ENCODE assay signal across 8 mouse cellular contexts in the genomic region with DNA sequence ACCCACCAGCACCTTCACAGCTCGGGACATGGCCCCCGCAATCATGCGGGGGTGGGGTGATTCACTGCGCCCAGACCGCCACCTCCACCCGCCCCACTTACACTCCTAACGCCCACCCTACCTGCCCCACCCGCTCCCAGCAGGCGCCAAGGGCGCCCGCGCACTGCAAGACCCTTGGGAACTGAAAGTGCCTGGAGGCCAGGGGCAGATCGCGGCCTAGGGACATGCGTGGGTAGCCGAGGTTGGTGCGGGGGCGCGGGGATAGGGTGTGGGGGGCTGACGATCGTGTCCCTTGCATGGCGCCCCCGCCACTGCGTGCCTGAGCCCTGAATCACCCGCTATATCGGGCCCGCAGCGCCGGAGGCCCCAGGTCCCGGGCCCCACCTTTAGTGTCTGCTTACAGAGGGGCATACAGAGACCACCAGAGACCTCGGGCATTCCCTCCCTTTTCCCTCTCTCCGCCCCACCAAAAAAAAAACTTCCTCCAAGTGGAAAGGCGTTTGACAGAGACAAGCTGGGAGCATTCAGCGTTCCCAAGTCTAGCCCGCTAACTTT. TPM values are rescaled to one million over a fixed set of nuclear protein-coding genes. Genes with fewer than 3 reads are reported as not detected.
DNase-seq lines count a peak whose midpoint lies in the region; ATAC-seq and TF ChIP-seq lines count a peak whose summit lies in the region.

No protein-coding gene starts in this region.

- peak overlapping the region; percentile 50 for H3K9ac ChIP-seq in liver, embryonic 15.5 days

- H3K9me3 ChIP-seq in liver, embryonic 15.5 days (replicated peaks) = no peaks in the 10 kb centered on the region

- 5% methylated on average over 35 of the region's 35 CpGs for WGBS in liver, embryonic 15.5 days (ENCODE audit: insufficient replicate concordance)
- WGBS in small intestine, adult 2 months = 3% methylated on average over 35 of the region's 35 CpGs

- H3K4me1 ChIP-seq in cortical plate, adult 2 months (ENCODE audit: control insufficient read depth, insufficient read depth, low read length) = no peaks in the 10 kb centered on the region
- H3K4me1 ChIP-seq in liver, embryonic 15.5 days (replicated peaks) = peaks cover 59% of the 10 kb centered on the region
- H3K4me1 ChIP-seq in small intestine, adult 2 months (ENCODE audit: control insufficient read depth, insufficient read depth, insufficient read length, low read length) = peaks cover 6% of the 10 kb centered on the region

- no peak for TF ChIP-seq POLR2A in cortical plate, adult 2 months (IDR thresholded peaks at IDR 0.05; ENCODE audit: extremely low read depth, insufficient read depth, low read length)
- no peak for TF ChIP-seq POLR2A in small intestine, adult 2 months (IDR thresholded peaks at IDR 0.05; ENCODE audit: low read depth, low read length)

- H3K27ac ChIP-seq in left cerebral cortex, adult 2 months = peak overlapping the region; percentile 75
- peak overlapping the region; percentile 46 for H3K27ac ChIP-seq in cortical plate, adult 2 months (ENCODE audit: insufficient read depth, low read length)
- H3K27ac ChIP-seq in liver, embryonic 15.5 days (replicated peaks) = no peak overlapping the region
- peak overlapping the region; percentile 52 for H3K27ac ChIP-seq in small intestine, adult 2 months (ENCODE audit: insufficient read depth, low read depth, low read length)

- no peaks in the 10 kb centered on the region for H3K36me3 ChIP-seq in liver, embryonic 15.5 days (replicated peaks)
- no peaks in the 10 kb centered on the region for H3K36me3 ChIP-seq in small intestine, adult 2 months (ENCODE audit: control insufficient read depth, insufficient read depth, low read length)

- peak overlapping the region; percentile 83 for H3K4me2 ChIP-seq in liver, embryonic 15.5 days

- TF ChIP-seq CTCF in left cerebral cortex, adult 2 months (IDR thresholded peaks at IDR 0.05) = no peak
- TF ChIP-seq CTCF in cortical plate, adult 2 months (IDR thresholded peaks at IDR 0.05; ENCODE audit: extremely low read depth, insufficient read depth, low read length) = no peak
- no peak for TF ChIP-seq CTCF in small intestine, adult 2 months (IDR thresholded peaks at IDR 0.05; ENCODE audit: extremely low read depth, insufficient read length, insufficient replicate concordance, low read depth, low read length)

- DNase-seq in left cerebral cortex, adult 2 months (ENCODE audit: extremely low spot score in 1 of 2, low spot score in 2 of 2) = no peak
- no peak for DNase-seq in left cerebral cortex, postnatal 25 days (ENCODE audit: low spot score in 2 of 2)
- DNase-seq in heart, postnatal 14 days = peak; percentile 55 to 57
- DNase-seq in right cerebral cortex, adult 2 months (ENCODE audit: low spot score in 2 of 2) = no peak
- DNase-seq in left cerebral cortex, adult 8-10 months (ENCODE audit: low spot score in 2 of 2) = no peak

- H3K4me3 ChIP-seq in left cerebral cortex, adult 2 months = peak overlapping the region; percentile 52
- peak overlapping the region; percentile 50 for H3K4me3 ChIP-seq in cortical plate, adult 2 months (ENCODE audit: insufficient read depth, low read length)
- H3K4me3 ChIP-seq in liver, embryonic 15.5 days (replicated peaks) = peak overlapping the region; percentile 60
- H3K4me3 ChIP-seq in small intestine, adult 2 months (ENCODE audit: low read depth, low read length) = peak overlapping the region; percentile 66

- no peak for ATAC-seq in liver, embryonic 15.5 days (ENCODE audit: insufficient read depth)

- intact Hi-C loops in left cerebral cortex, adult 2 months (cut with DNase I) = no loop called here
- intact Hi-C loops in left cerebral cortex, postnatal 25 days (cut with DNase I) = no loop called here
- intact Hi-C loops in heart, postnatal 14 days (cut with DNase I) = no loop called here

- H3K27me3 ChIP-seq in liver, embryonic 15.5 days = peaks cover 72% of the 10 kb centered on the region
- H3K27me3 ChIP-seq in small intestine, adult 2 months (ENCODE audit: control insufficient read depth, insufficient read depth, low read length) = peaks cover 21% of the 10 kb centered on the region

RNA-seq across cellular contexts. Expression of gene Cavin1, which starts 1.4 kb away (rescaled TPM):
- 10 to 100 TPM; 19.2 to 22.2 TPM for total RNA-seq in left cerebral cortex, adult 2 months (2021)
- 10 to 100 TPM; 16.6 to 18.0 TPM for total RNA-seq in left cerebral cortex, postnatal 25 days (2021)
- polyA plus RNA-seq in cortical plate, adult 2 months (2012; rRNA removed) = 20.0 and 21.1 TPM in 2 replicates
- total RNA-seq in heart, postnatal 14 days (2021) = 100 to 1,000 TPM; 336 to 338 TPM
- polyA plus RNA-seq in liver, embryonic 15.5 days (2015; fragmentation: Nextera tagmentation; extraction: Ambion mirVana) = 26.9 and 28.1 TPM in 2 replicates
- 27.4 and 42.8 TPM in 2 replicates for polyA plus RNA-seq in small intestine, adult 2 months (2012; rRNA removed)
- 10 to 100 TPM; 18.7 to 20.9 (median 20.8) TPM for total RNA-seq in left cerebral cortex, adult 8-10 months (2022)

RNA-seq across cellular contexts. Expression of gene Stat3, which starts 29.9 kb away (rescaled TPM):
- total RNA-seq in left cerebral cortex, adult 2 months (2021) = 10 to 100 TPM; 35.7 to 40.9 TPM
- 10 to 100 TPM; 44.1 to 45.0 TPM for total RNA-seq in left cerebral cortex, postnatal 25 days (2021)
- 33.0 and 38.9 TPM in 2 replicates for polyA plus RNA-seq in cortical plate, adult 2 months (2012; rRNA removed)
- total RNA-seq in heart, postnatal 14 days (2021) = 100 to 1,000 TPM; 103 to 107 TPM
- polyA plus RNA-seq in liver, embryonic 15.5 days (2015; fragmentation: Nextera tagmentation; extraction: Ambion mirVana) = 35.5 and 40.0 TPM in 2 replicates
- 55.2 and 106 TPM in 2 replicates for polyA plus RNA-seq in small intestine, adult 2 months (2012; rRNA removed)
- 10 to 100 TPM; 39.0 to 54.7 (median 46.3) TPM for total RNA-seq in left cerebral cortex, adult 8-10 months (2022)

RNA-seq across cellular contexts. Expression of gene Atp6v0a1, which starts 40.0 kb away (rescaled TPM):
- 100 to 1,000 TPM; 442 to 461 TPM for total RNA-seq in left cerebral cortex, adult 2 months (2021)
- total RNA-seq in left cerebral cortex, postnatal 25 days (2021) = 100 to 1,000 TPM; 465 to 475 TPM
- polyA plus RNA-seq in cortical plate, adult 2 months (2012; rRNA removed) = 333 and 341 TPM in 2 replicates
- total RNA-seq in heart, postnatal 14 days (2021) = 10 to 100 TPM; 89.3 to 90.2 TPM
- 45.3 and 47.1 TPM in 2 replicates for polyA plus RNA-seq in liver, embryonic 15.5 days (2015; fragmentation: Nextera tagmentation; extraction: Ambion mirVana)
- polyA plus RNA-seq in small intestine, adult 2 months (2012; rRNA removed) = 43.5 and 69.5 TPM in 2 replicates
- 100 to 1,000 TPM; 407 to 438 (median 419) TPM for total RNA-seq in left cerebral cortex, adult 8-10 months (2022)

Comparison
In these comparisons a context has a peak if more than half of its experiments do, and no peak if none do; other contexts are left out.
1. DNase-seq: peak in heart, postnatal 14 days (2 of 2); none in left cerebral cortex, adult 2 months (0 of 2), left cerebral cortex, postnatal 25 days (0 of 2), right cerebral cortex, adult 2 months (0 of 2) and left cerebral cortex, adult 8-10 months (0 of 2).
2. RNA of gene Cavin1, which starts 1.4 kb away (total RNA-seq): 336 to 338 TPM in heart, postnatal 14 days; 19.2 to 22.2 TPM in left cerebral cortex, adult 2 months, 18.7 to 20.9 TPM in left cerebral cortex, adult 8-10 months and 16.6 to 18.0 TPM in left cerebral cortex, postnatal 25 days; every median in the first group is over 10 times any median in the second.
3. RNA of gene Atp6v0a1, which starts 40.0 kb away (total RNA-seq): 465 to 475 TPM in left cerebral cortex, postnatal 25 days, 442 to 461 TPM in left cerebral cortex, adult 2 months and 407 to 438 TPM in left cerebral cortex, adult 8-10 months; 89.3 to 90.2 TPM in heart, postnatal 14 days; every median in the first group is over 4 times any median in the second.
4. Peak in every context shown above with its lines, with median percentiles within 50 percentile points of each other: H3K4me3 ChIP-seq.